Mouse (Mus musculus) spleen, adult 2 months (tissue): ENCODE measurements at regions not wholly inside any gene's neighbourhood (a gene's known extent, or its start where the extent isn't known, plus 50 kb on each side); places are given as distances from the start of the nearest gene placed in this dataset.

Source experiments
- CTCF ChIP-seq: fragments of 200-500 bp; IDR thresholded peaks from 2 replicates; pipeline ENCODE4 v1.5.1; 2011; ENCODE audit warnings: mild to moderate bottlenecking, inconsistent platforms; ENCODE audit not compliant: insufficient read depth, insufficient read length, insufficient replicate concordance; ENCODE audit errors: extremely low read depth
- POLR2A ChIP-seq: fragments of 200-500 bp; IDR thresholded peaks from 2 replicates; pipeline ENCODE4 v1.6.1; 2011; ENCODE audit warnings: low read depth, low read length, inconsistent platforms

DNA sequence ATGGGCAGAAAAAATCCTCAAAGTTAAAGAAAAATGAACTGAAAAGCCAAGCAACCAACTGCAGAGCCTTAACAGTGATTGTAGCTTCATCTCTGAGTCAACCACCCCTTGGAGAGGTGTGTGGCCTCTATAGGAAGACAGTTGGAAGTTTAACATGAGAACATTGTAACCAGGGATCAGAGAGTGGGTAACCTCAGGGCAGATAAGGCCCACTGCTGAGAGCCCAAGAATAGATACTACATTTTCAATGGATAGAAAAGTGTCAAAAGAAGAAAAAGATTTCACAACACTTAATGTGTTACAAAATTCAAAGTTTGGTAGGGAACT lies 54.6 kb upstream of the Rell1 start:
- TF ChIP-seq POLR2A (no peak), CTCF (no peak)
